Mouse (Mus musculus) kidney, embryonic 16.5 days (tissue): ENCODE results near the gene Ppp1r1b. TPM values are rescaled to one million over a fixed set of nuclear protein-coding genes. Genes with fewer than 3 reads are reported as not detected.
A peak's percentile ranks its signal among the peaks of the same experiment; 100 is the strongest.

Experiments
- ATAC-seq: fragments of 200-750 bp; cut with Nextera tagmentation; 2 replicates; pipeline ENCODE4 v1.8.0; 2017; ENCODE audit warnings: moderate TSS enrichment; ENCODE audit not compliant: low FRiP score, low TSS enrichment
- H3K27ac ChIP-seq: fragments of 300-500 bp; sonication (generic); 2 replicates; pipeline ENCODE4 v1.5.1; 2014; ENCODE audit warnings: low read length
- H3K27me3 ChIP-seq: fragments of 300-500 bp; sonication (generic); 2 replicates; pipeline ENCODE4 v1.6.1; 2014; ENCODE audit warnings: low read length, control low read depth, mixed read lengths; ENCODE audit not compliant: insufficient read depth
- H3K36me3 ChIP-seq: fragments of 300-500 bp; sonication (generic); 2 replicates; pipeline ENCODE4 v1.6.1; 2014; ENCODE audit warnings: low read length, control low read depth, mixed read lengths; ENCODE audit not compliant: insufficient read depth
- H3K4me1 ChIP-seq: fragments of 300-500 bp; sonication (generic); 2 replicates; pipeline ENCODE4 v1.6.1; 2014; ENCODE audit warnings: low read length, control low read depth, mixed read lengths; ENCODE audit not compliant: insufficient read depth
- H3K4me2 ChIP-seq: fragments of 300-500 bp; sonication (generic); replicated peaks from 2 replicates; pipeline ENCODE4 v1.6.1; 2014; ENCODE audit warnings: low read depth, low read length
- H3K4me3 ChIP-seq: fragments of 300-500 bp; sonication (generic); 2 replicates; pipeline ENCODE4 v1.5.1; 2014; ENCODE audit warnings: mild to moderate bottlenecking, low read length
- H3K9ac ChIP-seq: fragments of 300-500 bp; sonication (generic); replicated peaks from 2 replicates; pipeline ENCODE4 v1.6.1; 2014; ENCODE audit warnings: low read length
- H3K9me3 ChIP-seq: fragments of 300-500 bp; sonication (generic); 2 replicates; pipeline ENCODE4 v1.6.1; 2016; ENCODE audit warnings: low read length, control low read depth
- WGBS: fragments of 180-500 bp; shearing (Covaris S2); extraction: QIAGEN DNeasy Blood & Tissue Kit; methylation state at CpG from one replicate; pipeline ENCODE4 v1.1.7; 2014; 5-methylcytosine and 5-hydroxymethylcytosine counted together
- polyA plus RNA-seq: library from polyadenylated mRNA; unstranded; fragments of >200 nt; fragmentation: Nextera tagmentation; extraction: Ambion mirVana; gene quantifications from 2 replicates; pipeline ENCODE4 v1.2.1, GENCODE M21; 2015

The Ppp1r1b gene
- polyA plus RNA-seq, 1 experiment from 2014 or later = 5.8 TPM

- ATAC-seq = no peak
- no peaks in the 10 kb centered on the region for H3K9me3 ChIP-seq
- no peak overlapping the region for H3K4me3 ChIP-seq
- H3K4me1 ChIP-seq = no peaks in the 10 kb centered on the region
- H3K27ac ChIP-seq = no peak overlapping the region
- no peak overlapping the region for H3K9ac ChIP-seq
- WGBS = 2% methylated on average over 30 of the region's 30 CpGs
- peaks cover 100% of the 10 kb centered on the region for H3K27me3 ChIP-seq
- no peak overlapping the region for H3K4me2 ChIP-seq
- H3K36me3 ChIP-seq = no peaks in the 10 kb centered on the region
These were observed 27.2 kb upstream of the Ppp1r1b start for GRCm38 (mm10) chr11:98320806-98321676.

DNA sequence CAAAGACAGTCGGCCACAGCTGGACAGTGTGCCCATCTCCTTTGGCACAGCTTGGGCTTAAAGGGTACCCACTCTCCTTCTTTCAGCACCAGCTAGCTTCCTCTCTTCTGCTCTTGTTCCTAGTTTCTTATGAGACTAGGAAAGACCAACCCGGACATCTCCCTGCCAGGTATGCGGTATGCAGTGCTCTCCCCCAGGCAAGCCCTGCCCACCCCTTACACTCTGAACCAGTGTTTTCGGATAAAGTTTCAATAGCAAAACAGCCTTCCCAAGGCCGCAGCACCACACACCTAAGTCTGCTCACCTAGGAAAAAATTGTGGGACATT lies 26.6 kb upstream of the Ppp1r1b start:
- no peak overlapping the region for H3K4me2 ChIP-seq
- no peak overlapping the region for H3K4me3 ChIP-seq
- no peaks in the 10 kb centered on the region for H3K36me3 ChIP-seq
- H3K9me3 ChIP-seq = no peaks in the 10 kb centered on the region
- no peaks in the 10 kb centered on the region for H3K4me1 ChIP-seq
- H3K9ac ChIP-seq = no peak overlapping the region
- no peak for ATAC-seq
- 4% methylated on average over 5 of the region's 5 CpGs for WGBS
- H3K27ac ChIP-seq = no peak overlapping the region
- H3K27me3 ChIP-seq = peaks cover 100% of the 10 kb centered on the region

- H3K9me3 ChIP-seq = no peaks in the 10 kb centered on the region
- H3K27ac ChIP-seq = no peak overlapping the region
- no peak for ATAC-seq
- no peak overlapping the region for H3K4me2 ChIP-seq
- 0% methylated on average over 1 of the region's 1 CpGs for WGBS
- H3K36me3 ChIP-seq = no peaks in the 10 kb centered on the region
- peaks cover 100% of the 10 kb centered on the region for H3K27me3 ChIP-seq
- no peak overlapping the region for H3K4me3 ChIP-seq
- no peak overlapping the region for H3K9ac ChIP-seq
- 0 out of 2 replicates have a peak, but pooled peaks cover 3% of the 10 kb centered on the region for H3K4me1 ChIP-seq
These were observed 26.0 kb upstream of the Ppp1r1b start for GRCm38 (mm10) chr11:98322159-98322558.

GRCm38 (mm10) chr11:98323136-98323866 lies 24.9 kb upstream of the Ppp1r1b start:
- Histone ChIP-seq H3K4me3 (no peak overlapping the region), H3K4me2 (no peak overlapping the region), H3K27me3 (peaks cover 100% of the 10 kb centered on the region), H3K9me3 (no peaks in the 10 kb centered on the region), H3K36me3 (no peaks in the 10 kb centered on the region), H3K4me1 (peaks cover 14% of the 10 kb centered on the region), H3K27ac (no peak overlapping the region), H3K9ac (no peak overlapping the region)
- WGBS = 3% methylated on average over 9 of the region's 10 CpGs
- no peak for ATAC-seq

GRCm38 (mm10) chr11:98323933-98324332 lies 24.3 kb upstream of the Ppp1r1b start:
- Histone ChIP-seq H3K9me3 (no peaks in the 10 kb centered on the region), H3K36me3 (no peaks in the 10 kb centered on the region), H3K27me3 (peaks cover 100% of the 10 kb centered on the region), H3K4me3 (no peak overlapping the region), H3K27ac (no peak overlapping the region), H3K4me1 (peaks cover 18% of the 10 kb centered on the region), H3K4me2 (no peak overlapping the region), H3K9ac (no peak overlapping the region)
- WGBS = under 1% methylated on average over 9 of the region's 9 CpGs
- no peak for ATAC-seq

DNA sequence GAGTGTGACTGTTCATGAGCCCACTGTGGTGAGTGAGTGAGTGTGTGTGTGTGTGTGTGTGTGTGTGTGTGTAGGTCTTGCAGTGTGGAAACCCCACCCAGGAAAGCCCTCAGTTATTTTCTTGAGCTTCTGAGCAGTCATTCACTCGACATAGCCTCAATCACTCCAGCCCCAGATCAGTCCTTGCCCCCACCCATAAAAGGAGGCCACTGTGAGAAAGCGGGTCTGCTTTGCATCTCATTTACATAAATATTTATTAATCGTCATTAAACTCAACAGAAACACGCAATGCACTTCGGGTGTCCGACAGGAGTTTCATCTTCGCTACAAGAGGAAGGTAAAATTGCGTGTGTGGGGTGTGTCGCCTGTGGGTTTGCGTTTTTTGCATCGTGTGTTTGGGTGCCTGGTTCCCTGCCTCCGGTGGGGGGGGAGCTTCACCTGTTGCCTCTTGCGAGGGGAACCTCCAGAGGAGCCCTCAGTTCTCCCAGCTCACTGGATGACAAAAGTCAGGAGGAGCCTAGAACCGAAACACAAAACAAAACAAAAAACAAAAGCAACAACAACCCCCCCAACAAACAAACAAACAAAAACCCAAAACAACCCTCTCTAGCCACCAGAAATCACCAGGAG lies 22.9 kb upstream of the Ppp1r1b start:
- H3K4me2 ChIP-seq = no peak overlapping the region
- H3K27ac ChIP-seq = no peak overlapping the region
- H3K4me3 ChIP-seq = no peak overlapping the region
- H3K9me3 ChIP-seq = no peaks in the 10 kb centered on the region
- H3K9ac ChIP-seq = no peak overlapping the region
- WGBS = 4% methylated on average over 14 of the region's 14 CpGs
- no peak for ATAC-seq
- H3K27me3 ChIP-seq = peaks cover 100% of the 10 kb centered on the region
- no peaks in the 10 kb centered on the region for H3K36me3 ChIP-seq
- peaks cover 18% of the 10 kb centered on the region for H3K4me1 ChIP-seq

DNA sequence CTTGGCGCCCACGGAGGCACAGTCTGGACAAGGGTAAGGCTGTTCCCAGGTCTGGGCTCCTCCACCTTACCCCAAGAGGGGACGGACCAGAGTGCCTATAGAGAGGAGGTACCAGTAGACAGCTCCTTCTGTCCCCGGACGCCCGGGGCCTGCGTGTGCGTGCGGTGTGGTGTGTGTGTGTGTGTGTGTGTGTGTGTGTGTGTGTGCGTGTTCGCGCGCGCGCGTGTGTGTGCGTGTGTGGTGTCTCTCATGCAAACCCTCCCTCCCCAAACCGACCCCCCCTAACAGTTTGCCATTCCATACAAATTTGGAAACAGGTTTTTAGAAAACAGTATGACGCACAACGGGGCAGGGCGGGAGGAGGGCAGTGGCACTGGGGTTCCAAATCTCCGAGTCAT lies 22.4 kb upstream of the Ppp1r1b start:
- WGBS = 3% methylated on average over 22 of the region's 22 CpGs
- no peaks in the 10 kb centered on the region for H3K9me3 ChIP-seq
- no peak overlapping the region for H3K4me3 ChIP-seq
- peaks cover 18% of the 10 kb centered on the region for H3K4me1 ChIP-seq
- no peaks in the 10 kb centered on the region for H3K36me3 ChIP-seq
- H3K4me2 ChIP-seq = no peak overlapping the region
- ATAC-seq = no peak
- no peak overlapping the region for H3K27ac ChIP-seq
- H3K9ac ChIP-seq = no peak overlapping the region
- peaks cover 100% of the 10 kb centered on the region for H3K27me3 ChIP-seq

- H3K9ac ChIP-seq = no peak overlapping the region
- ATAC-seq = no peak
- H3K27ac ChIP-seq = no peak overlapping the region
These were observed 21.5 kb upstream of the Ppp1r1b start for GRCm38 (mm10) chr11:98326741-98327135.

GRCm38 (mm10) chr11:98327136-98328030 lies 20.8 kb upstream of the Ppp1r1b start:
- Histone ChIP-seq H3K4me1 (peaks cover 18% of the 10 kb centered on the region), H3K4me2 (peak overlapping the region; percentile 40), H3K36me3 (no peaks in the 10 kb centered on the region), H3K4me3 (peak overlapping the region; percentile 18), H3K27ac (no peak overlapping the region), H3K9ac (no peak overlapping the region), H3K27me3 (peaks cover 100% of the 10 kb centered on the region), H3K9me3 (no peaks in the 10 kb centered on the region)
- under 1% methylated on average over 97 of the region's 97 CpGs for WGBS
- ATAC-seq = no peak

More at GRCm38 (mm10) chr11:98326741-98327135, 21.5 kb upstream of the Ppp1r1b start:
- Histone ChIP-seq H3K4me1 (peaks cover 18% of the 10 kb centered on the region), H3K4me3 (peak overlapping the region; percentile 18; the same call in 1 of the 2 replicates), H3K36me3 (no peaks in the 10 kb centered on the region), H3K9me3 (no peaks in the 10 kb centered on the region), H3K27me3 (peaks cover 100% of the 10 kb centered on the region), H3K4me2 (no peak overlapping the region)
- WGBS = 2% methylated on average over 19 of the region's 19 CpGs
